In genomic region chr9:63511034-63511433, GRCm38 (mm10) we compare ENCODE assay signal across 29 mouse cellular contexts.
DNase-seq lines count a peak whose midpoint lies in the region; ATAC-seq and TF ChIP-seq lines count a peak whose summit lies in the region.
"Had no signal": no experiment of that assay in that cellular context is flagged by ENCODE, and none has a peak within 500 bp of the region (broad histone marks: within the 10 kb centered on the region; RNA-seq: fewer than 3 reads in every experiment).

No protein-coding gene starts in this region.

- H3K4me2 ChIP-seq in forebrain, embryonic 14.5 days (ENCODE audit: low read length): no peak overlapping the region
- H3K4me2 ChIP-seq in forebrain, embryonic 16.5 days (ENCODE audit: low read length): no peak overlapping the region
- H3K4me2 ChIP-seq in lung, postnatal 0 days (replicated peaks; ENCODE audit: low read depth, low read length): no peak overlapping the region
- H3K4me2 ChIP-seq: embryonic facial prominence, embryonic 13.5 days; hindbrain, embryonic 12.5 days; liver, embryonic 11.5 days; midbrain, embryonic 12.5 days; neural tube, embryonic 15.5 days; stomach, embryonic 15.5 days had no signal

- no peak overlapping the region for H3K27ac ChIP-seq in forebrain, embryonic 14.5 days (ENCODE audit: low read depth, low read length)
- no peak overlapping the region for H3K27ac ChIP-seq in forebrain, embryonic 16.5 days (ENCODE audit: low read length)
- H3K27ac ChIP-seq in layer of hippocampus, adult 2 months: no peak overlapping the region
- H3K27ac ChIP-seq in lung, postnatal 0 days (ENCODE audit: low read length): no peak overlapping the region
- H3K27ac ChIP-seq: embryonic facial prominence, embryonic 13.5 days; forebrain, embryonic 10.5 days; hindbrain, embryonic 12.5 days; midbrain, embryonic 12.5 days; neural tube, embryonic 15.5 days; stomach, embryonic 15.5 days had no signal

- no peak overlapping the region for H3K9ac ChIP-seq in forebrain, embryonic 14.5 days (ENCODE audit: low read length)
- no peak overlapping the region for H3K9ac ChIP-seq in forebrain, embryonic 16.5 days (replicated peaks; ENCODE audit: low read depth, low read length)
- H3K9ac ChIP-seq in lung, postnatal 0 days (replicated peaks; ENCODE audit: low read depth): no peak overlapping the region
- H3K9ac ChIP-seq: embryonic facial prominence, embryonic 13.5 days; hindbrain, embryonic 12.5 days; midbrain, embryonic 12.5 days; neural tube, embryonic 15.5 days; stomach, embryonic 15.5 days had no signal

- TF ChIP-seq CTCF in layer of hippocampus, adult 2 months (conservative IDR thresholded peaks at IDR 0.05): peak; percentile 76
- 0 out of 2 replicates have a peak, but pooled peaks have one; percentile 2 for TF ChIP-seq CTCF in lung, postnatal 0 days (IDR thresholded peaks at IDR 0.05)

- peaks cover 25% of the 10 kb centered on the region for H3K27me3 ChIP-seq in forebrain, embryonic 14.5 days (replicated peaks; ENCODE audit: control insufficient read depth, insufficient read depth, low read length)
- H3K27me3 ChIP-seq in forebrain, embryonic 16.5 days (replicated peaks; ENCODE audit: control insufficient read depth, insufficient read depth, low read length): peaks cover 40% of the 10 kb centered on the region
- H3K27me3 ChIP-seq in lung, postnatal 0 days (replicated peaks; ENCODE audit: insufficient read depth, low read length): no peaks in the 10 kb centered on the region
- H3K27me3 ChIP-seq: hindbrain, embryonic 12.5 days; midbrain, embryonic 12.5 days; stomach, embryonic 15.5 days had no signal

- ATAC-seq in forebrain, embryonic 14.5 days: no peak
- ATAC-seq in forebrain, embryonic 16.5 days: no peak
- ATAC-seq in lung, postnatal 0 days: no peak
- ATAC-seq: inflammation-experienced regulatory T-cells, adult 6 months had no signal

- TF ChIP-seq EP300 in lung, postnatal 0 days (IDR thresholded peaks at IDR 0.05): no peak

- no peaks in the 10 kb centered on the region for H3K36me3 ChIP-seq in forebrain, embryonic 14.5 days (ENCODE audit: control insufficient read depth, insufficient read depth, low read length)
- H3K36me3 ChIP-seq in forebrain, embryonic 16.5 days (ENCODE audit: control insufficient read depth, insufficient read depth): no peaks in the 10 kb centered on the region
- no peaks in the 10 kb centered on the region for H3K36me3 ChIP-seq in lung, postnatal 0 days (ENCODE audit: insufficient read depth, low read length)
- H3K36me3 ChIP-seq: embryonic facial prominence, embryonic 13.5 days; forebrain, embryonic 10.5 days; hindbrain, embryonic 12.5 days; midbrain, embryonic 12.5 days; neural tube, embryonic 15.5 days; stomach, embryonic 15.5 days had no signal

- H3K9me3 ChIP-seq in forebrain, embryonic 14.5 days (replicated peaks; ENCODE audit: control insufficient read depth, low read length): no peaks in the 10 kb centered on the region
- H3K9me3 ChIP-seq in forebrain, embryonic 16.5 days (ENCODE audit: control insufficient read depth, low read length): no peaks in the 10 kb centered on the region
- no peaks in the 10 kb centered on the region for H3K9me3 ChIP-seq in lung, postnatal 0 days (ENCODE audit: low read length)
- H3K9me3 ChIP-seq: embryonic facial prominence, embryonic 13.5 days; forebrain, embryonic 10.5 days; hindbrain, embryonic 12.5 days; midbrain, embryonic 12.5 days; neural tube, embryonic 15.5 days; stomach, embryonic 15.5 days had no signal

- no peaks in the 10 kb centered on the region for H3K4me1 ChIP-seq in forebrain, embryonic 14.5 days (ENCODE audit: control insufficient read depth, insufficient read depth, low read length)
- no peaks in the 10 kb centered on the region; the same call in 1 of the 2 replicates for H3K4me1 ChIP-seq in forebrain, embryonic 16.5 days (replicated peaks; ENCODE audit: control insufficient read depth, insufficient read depth, low read length)
- no peaks in the 10 kb centered on the region for H3K4me1 ChIP-seq in lung, postnatal 0 days (ENCODE audit: insufficient read depth, low read depth, low read length)
- H3K4me1 ChIP-seq: embryonic facial prominence, embryonic 13.5 days; forebrain, embryonic 10.5 days; hindbrain, embryonic 12.5 days; midbrain, embryonic 12.5 days; neural tube, embryonic 15.5 days; stomach, embryonic 15.5 days had no signal

- H3K4me3 ChIP-seq in forebrain, embryonic 14.5 days (ENCODE audit: low read depth, low read length): no peak overlapping the region
- H3K4me3 ChIP-seq in forebrain, embryonic 16.5 days (replicated peaks; ENCODE audit: low read length): no peak overlapping the region
- no peak overlapping the region for H3K4me3 ChIP-seq in layer of hippocampus, adult 2 months
- H3K4me3 ChIP-seq in lung, postnatal 0 days (ENCODE audit: low read depth, low read length): no peak overlapping the region
- H3K4me3 ChIP-seq: embryonic facial prominence, embryonic 13.5 days; forebrain, embryonic 10.5 days; hindbrain, embryonic 12.5 days; midbrain, embryonic 12.5 days; neural tube, embryonic 15.5 days; stomach, embryonic 15.5 days had no signal

- 86% methylated on average over 4 of the region's 4 CpGs for WGBS in forebrain, embryonic 14.5 days
- 85% methylated on average over 4 of the region's 4 CpGs for WGBS in forebrain, embryonic 16.5 days
- whole genome bisulfite sequencing in lung, postnatal 0 days: 67% methylated on average over 4 of the region's 4 CpGs

- DNase-seq in forebrain, embryonic 14.5 days (ENCODE audit: low spot score): peak; percentile 44
- no peak for DNase-seq in layer of hippocampus, adult 2 months (ENCODE audit: low spot score in 2 of 2)
- no peak for DNase-seq in layer of hippocampus, postnatal 25 days (ENCODE audit: extremely low spot score in 1 of 2, low spot score in 1 of 2)
- no peak for DNase-seq in lung, postnatal 0 days (ENCODE audit: low spot score)
- DNase-seq in lung, postnatal 10 days: no peak
- peak; percentile 35 for DNase-seq in brain, adult 2 months (ENCODE audit: low read depth, low spot score)
- DNase-seq in thymus, postnatal 14 days: no peak
- DNase-seq: adrenal gland, adult 2 months; adrenal gland, postnatal 36 days; cerebellum, adult 11 months; cerebellum, adult 9-10 months; gastrocnemius, postnatal 14 days; heart, postnatal 14 days; kidney, adult 11 months; kidney, postnatal 25 days; layer of hippocampus, postnatal 36 days; lung, adult 18-20 months; retina, postnatal 1 day; right cerebral cortex, postnatal 25 days; thymus, postnatal 25 days had no signal

Comparison
In these comparisons a context has a peak if more than half of its experiments do, and no peak if none do; other contexts are left out.
1. DNase-seq: peak in forebrain, embryonic 14.5 days (single experiment) and brain, adult 2 months (single experiment); none in layer of hippocampus, adult 2 months (0 of 2), layer of hippocampus, postnatal 25 days (0 of 2), lung, postnatal 0 days (single experiment), lung, postnatal 10 days (single experiment) and thymus, postnatal 14 days (single experiment).